20 mouse cellular contexts compared by ENCODE assay signal in genomic region chr6:52222729-52223128, GRCm38 (mm10). TPM values are rescaled to one million over a fixed set of nuclear protein-coding genes. Genes with fewer than 3 reads are reported as not detected.
DNase-seq lines count a peak whose midpoint lies in the region; ATAC-seq lines count a peak whose summit lies in the region.
"Had no signal": no experiment of that assay in that cellular context is flagged by ENCODE, and none has a peak within 500 bp of the region (broad histone marks: within the 10 kb centered on the region; RNA-seq: fewer than 3 reads in every experiment).

No protein-coding gene starts in this region.

- H3K4me3 ChIP-seq in hindbrain, embryonic 11.5 days (ENCODE audit: low read depth, low read length) = no peak overlapping the region
- H3K4me3 ChIP-seq in hindbrain, embryonic 16.5 days (ENCODE audit: low read length) = no peak overlapping the region
- H3K4me3 ChIP-seq in intestine, embryonic 14.5 days (ENCODE audit: low read depth, low read length) = peak overlapping the region; percentile 59
- H3K4me3 ChIP-seq in neural tube, embryonic 13.5 days = peak overlapping the region; percentile 96
- H3K4me3 ChIP-seq: erythroblast, embryonic 14.5 days; heart, adult 2 months had no signal

- WGBS in hindbrain, embryonic 11.5 days = 13% methylated on average over 13 of the region's 13 CpGs
- 15% methylated on average over 13 of the region's 13 CpGs for WGBS in hindbrain, embryonic 16.5 days
- WGBS in intestine, embryonic 14.5 days = 32% methylated on average over 13 of the region's 13 CpGs
- whole genome bisulfite sequencing in neural tube, embryonic 13.5 days = 7% methylated on average over 13 of the region's 13 CpGs

- H3K36me3 ChIP-seq in hindbrain, embryonic 11.5 days (ENCODE audit: control insufficient read depth, insufficient read depth, low read length) = no peaks in the 10 kb centered on the region
- H3K36me3 ChIP-seq in hindbrain, embryonic 16.5 days (ENCODE audit: control insufficient read depth, insufficient read depth, low read length) = no peaks in the 10 kb centered on the region
- H3K36me3 ChIP-seq in intestine, embryonic 14.5 days (ENCODE audit: control insufficient read depth, insufficient read depth, low read length) = no peaks in the 10 kb centered on the region
- no peaks in the 10 kb centered on the region for H3K36me3 ChIP-seq in neural tube, embryonic 13.5 days
- H3K36me3 ChIP-seq: G1E had no signal

- intact Hi-C loops in heart, postnatal 14 days (cut with DNase I) = loop anchor here (5.0 to 10.0 kb wide), 2 partner anchors 350 to 838 kb away; no protein-coding TSS in a partner anchor

- no peak overlapping the region for H3K27ac ChIP-seq in hindbrain, embryonic 11.5 days (ENCODE audit: low read depth, low read length)
- H3K27ac ChIP-seq in hindbrain, embryonic 16.5 days (ENCODE audit: low read depth, low read length) = no peak overlapping the region
- peak overlapping the region; percentile 84; the same call in 1 of the 2 replicates for H3K27ac ChIP-seq in intestine, embryonic 14.5 days (ENCODE audit: low read depth)
- peak overlapping the region; percentile 100 for H3K27ac ChIP-seq in neural tube, embryonic 13.5 days (replicated peaks)
- H3K27ac ChIP-seq: heart, adult 2 months; liver, embryonic 14.5 days had no signal

- ATAC-seq in hindbrain, embryonic 11.5 days (ENCODE audit: low FRiP score) = no peak
- no peak for ATAC-seq in hindbrain, embryonic 16.5 days
- ATAC-seq in intestine, embryonic 14.5 days (replicated peaks; ENCODE audit: low FRiP score, low TSS enrichment, low read depth) = no peak
- ATAC-seq in neural tube, embryonic 13.5 days (ENCODE audit: low read depth) = no peak
- ATAC-seq: forebrain, postnatal 0 days; inflammation-experienced regulatory T-cells, adult 6 months had no signal

- DNase-seq in hindbrain, embryonic 11.5 days (ENCODE audit: low spot score) = peak; percentile 57
- DNase-seq in intestine, embryonic 14.5 days (ENCODE audit: low spot score) = no peak
- peak; percentile 34 to 58 for DNase-seq in kidney, postnatal 25 days
- DNase-seq in heart, postnatal 14 days = no peak
- no peak for DNase-seq in layer of hippocampus, adult 9-11 months
- no peak for DNase-seq in ovary, adult 18-20 months (ENCODE audit: low spot score)
- DNase-seq: cerebellum, adult 2 months; forebrain, postnatal 0 days; heart, postnatal 36 days; spleen, adult 18-20 months had no signal

- H3K9ac ChIP-seq in hindbrain, embryonic 11.5 days (ENCODE audit: low read depth, low read length) = no peak overlapping the region
- no peak overlapping the region for H3K9ac ChIP-seq in hindbrain, embryonic 16.5 days (ENCODE audit: low read depth, low read length)
- peak overlapping the region; percentile 57; the same call in 1 of the 2 replicates for H3K9ac ChIP-seq in intestine, embryonic 14.5 days (ENCODE audit: low read length)
- peak overlapping the region; percentile 100 for H3K9ac ChIP-seq in neural tube, embryonic 13.5 days
- H3K9ac ChIP-seq: forebrain, postnatal 0 days; liver, embryonic 14.5 days had no signal

- H3K27me3 ChIP-seq in hindbrain, embryonic 11.5 days (ENCODE audit: control insufficient read depth, insufficient read depth, low read length) = peaks cover 97% of the 10 kb centered on the region
- H3K27me3 ChIP-seq in hindbrain, embryonic 16.5 days (replicated peaks; ENCODE audit: control insufficient read depth, insufficient read depth, low read length) = peaks cover 67% of the 10 kb centered on the region
- peaks cover 98% of the 10 kb centered on the region for H3K27me3 ChIP-seq in intestine, embryonic 14.5 days (replicated peaks; ENCODE audit: control insufficient read depth, insufficient read depth, low read length)
- H3K27me3 ChIP-seq in neural tube, embryonic 13.5 days = no peaks in the 10 kb centered on the region

- peaks cover 3% of the 10 kb centered on the region; the same call in 1 of the 2 replicates for H3K4me1 ChIP-seq in hindbrain, embryonic 11.5 days (replicated peaks; ENCODE audit: control insufficient read depth, insufficient read depth, low read length)
- peaks cover 7% of the 10 kb centered on the region for H3K4me1 ChIP-seq in hindbrain, embryonic 16.5 days (ENCODE audit: control insufficient read depth, insufficient read depth, low read depth, low read length)
- H3K4me1 ChIP-seq in intestine, embryonic 14.5 days (replicated peaks; ENCODE audit: control insufficient read depth, insufficient read depth, low read length) = peaks cover 10% of the 10 kb centered on the region; the same call in 1 of the 2 replicates
- H3K4me1 ChIP-seq in neural tube, embryonic 13.5 days (replicated peaks) = peaks cover 57% of the 10 kb centered on the region

- H3K4me2 ChIP-seq in hindbrain, embryonic 11.5 days (replicated peaks; ENCODE audit: low read depth, low read length) = no peak overlapping the region
- no peak overlapping the region for H3K4me2 ChIP-seq in hindbrain, embryonic 16.5 days (ENCODE audit: low read length)
- peak overlapping the region; percentile 96 for H3K4me2 ChIP-seq in intestine, embryonic 14.5 days (ENCODE audit: low read length)
- peak overlapping the region; percentile 97 for H3K4me2 ChIP-seq in neural tube, embryonic 13.5 days

- no peaks in the 10 kb centered on the region for H3K9me3 ChIP-seq in hindbrain, embryonic 11.5 days (ENCODE audit: control insufficient read depth, low read length)
- no peaks in the 10 kb centered on the region for H3K9me3 ChIP-seq in hindbrain, embryonic 16.5 days (ENCODE audit: control insufficient read depth, low read length)
- no peaks in the 10 kb centered on the region for H3K9me3 ChIP-seq in intestine, embryonic 14.5 days (ENCODE audit: control insufficient read depth, low read length)
- no peaks in the 10 kb centered on the region for H3K9me3 ChIP-seq in neural tube, embryonic 13.5 days
- H3K9me3 ChIP-seq: G1E had no signal

RNA-seq across cellular contexts. Expression of gene Hoxa7, which starts 1.1 kb away (rescaled TPM):
- polyA plus RNA-seq in hindbrain, embryonic 11.5 days (2014; fragmentation: Nextera tagmentation; extraction: Ambion mirVana) = 0.34 and 1.9 TPM in 2 replicates
- polyA plus RNA-seq in hindbrain, embryonic 16.5 days (2015; fragmentation: Nextera tagmentation; extraction: Ambion mirVana) = 9.0 and 21.1 TPM in 2 replicates
- 9.2 and 10.1 TPM in 2 replicates for polyA plus RNA-seq in intestine, embryonic 14.5 days (2014; fragmentation: Nextera tagmentation; extraction: Ambion mirVana)
- 117 and 125 TPM in 2 replicates for polyA plus RNA-seq in neural tube, embryonic 13.5 days (2015; fragmentation: Nextera tagmentation; extraction: Ambion mirVana)
- under 1 TPM; 0.17 to 0.29 TPM for total RNA-seq in heart, postnatal 14 days (2021)
- total RNA-seq: forebrain, postnatal 0 days; left cerebral cortex, adult 18-20 months; midbrain, postnatal 0 days had no signal
- polyA plus RNA-seq: forebrain, postnatal 0 days; inflammation-experienced regulatory T-cells, adult 6 months; midbrain, postnatal 0 days had no signal

RNA-seq across cellular contexts. Expression of gene Hoxa9, which starts 8.2 kb away (rescaled TPM):
- polyA plus RNA-seq in hindbrain, embryonic 11.5 days (2014; fragmentation: Nextera tagmentation; extraction: Ambion mirVana) = 0.25 and 1.1 TPM in 2 replicates
- 0.48 and 2.4 TPM in 2 replicates for polyA plus RNA-seq in hindbrain, embryonic 16.5 days (2015; fragmentation: Nextera tagmentation; extraction: Ambion mirVana)
- polyA plus RNA-seq in intestine, embryonic 14.5 days (2014; fragmentation: Nextera tagmentation; extraction: Ambion mirVana) = 4.2 and 7.1 TPM in 2 replicates
- 125 and 130 TPM in 2 replicates for polyA plus RNA-seq in neural tube, embryonic 13.5 days (2015; fragmentation: Nextera tagmentation; extraction: Ambion mirVana)
- total RNA-seq in heart, postnatal 14 days (2021) = not detected
- total RNA-seq: forebrain, postnatal 0 days; heart, adult 2 months; heart, postnatal 36 days; left cerebral cortex, adult 18-20 months; midbrain, postnatal 0 days had no signal
- polyA plus RNA-seq: brain, embryonic 14.5 days; cerebellum, adult 2 months; erythroblast, embryonic 14.5 days; forebrain, postnatal 0 days; G1E; midbrain, postnatal 0 days had no signal

RNA-seq across cellular contexts. Expression of gene Gm28308, which starts 9.6 kb away (rescaled TPM):
- not detected in 2 replicates for polyA plus RNA-seq in hindbrain, embryonic 11.5 days (2014; fragmentation: Nextera tagmentation; extraction: Ambion mirVana)
- polyA plus RNA-seq in hindbrain, embryonic 16.5 days (2015; fragmentation: Nextera tagmentation; extraction: Ambion mirVana) = not detected in 2 replicates
- not detected in 2 replicates for polyA plus RNA-seq in intestine, embryonic 14.5 days (2014; fragmentation: Nextera tagmentation; extraction: Ambion mirVana)
- polyA plus RNA-seq in neural tube, embryonic 13.5 days (2015; fragmentation: Nextera tagmentation; extraction: Ambion mirVana) = not detected in 2 replicates
- total RNA-seq in heart, postnatal 14 days (2021) = not detected
- total RNA-seq: forebrain, postnatal 0 days; G1E; heart, adult 2 months; heart, postnatal 36 days; left cerebral cortex, adult 18-20 months; midbrain, postnatal 0 days had no signal
- polyA plus RNA-seq: brain, embryonic 14.5 days; cerebellum, adult 2 months; erythroblast, embryonic 14.5 days; forebrain, postnatal 0 days; G1E; heart, adult 2 months; inflammation-experienced regulatory T-cells, adult 6 months; liver, embryonic 14.5 days; midbrain, postnatal 0 days had no signal

RNA-seq across cellular contexts. Expression of gene Hoxa3, which starts 9.6 kb away (rescaled TPM):
- 13.3 and 14.2 TPM in 2 replicates for polyA plus RNA-seq in hindbrain, embryonic 11.5 days (2014; fragmentation: Nextera tagmentation; extraction: Ambion mirVana)
- 12.9 and 13.9 TPM in 2 replicates for polyA plus RNA-seq in hindbrain, embryonic 16.5 days (2015; fragmentation: Nextera tagmentation; extraction: Ambion mirVana)
- polyA plus RNA-seq in intestine, embryonic 14.5 days (2014; fragmentation: Nextera tagmentation; extraction: Ambion mirVana) = 9.2 and 9.7 TPM in 2 replicates
- 13.9 and 16.4 TPM in 2 replicates for polyA plus RNA-seq in neural tube, embryonic 13.5 days (2015; fragmentation: Nextera tagmentation; extraction: Ambion mirVana)
- total RNA-seq in heart, postnatal 14 days (2021) = 1 to 10 TPM; 1.2 TPM
- total RNA-seq: forebrain, postnatal 0 days; left cerebral cortex, adult 18-20 months had no signal
- polyA plus RNA-seq: erythroblast, embryonic 14.5 days; forebrain, postnatal 0 days; G1E; inflammation-experienced regulatory T-cells, adult 6 months; midbrain, postnatal 0 days had no signal

RNA-seq across cellular contexts. Expression of gene Hoxa6, which starts 14.2 kb away (rescaled TPM):
- polyA plus RNA-seq in hindbrain, embryonic 11.5 days (2014; fragmentation: Nextera tagmentation; extraction: Ambion mirVana) = 2.1 and 11.6 TPM in 2 replicates
- 9.4 and 9.9 TPM in 2 replicates for polyA plus RNA-seq in hindbrain, embryonic 16.5 days (2015; fragmentation: Nextera tagmentation; extraction: Ambion mirVana)
- polyA plus RNA-seq in intestine, embryonic 14.5 days (2014; fragmentation: Nextera tagmentation; extraction: Ambion mirVana) = 2.5 and 3.9 TPM in 2 replicates
- polyA plus RNA-seq in neural tube, embryonic 13.5 days (2015; fragmentation: Nextera tagmentation; extraction: Ambion mirVana) = 20.3 and 25.8 TPM in 2 replicates
- total RNA-seq in heart, postnatal 14 days (2021) = not detected
- total RNA-seq: forebrain, postnatal 0 days; heart, adult 2 months; heart, postnatal 36 days; left cerebral cortex, adult 18-20 months; midbrain, postnatal 0 days had no signal
- polyA plus RNA-seq: erythroblast, embryonic 14.5 days; forebrain, postnatal 0 days; G1E; heart, adult 2 months; inflammation-experienced regulatory T-cells, adult 6 months; liver, embryonic 14.5 days; midbrain, postnatal 0 days had no signal

Comparison
In these comparisons a context has a peak if more than half of its experiments do, and no peak if none do; other contexts are left out.
1. DNase-seq: peak in hindbrain, embryonic 11.5 days (single experiment) and kidney, postnatal 25 days (2 of 2); none in intestine, embryonic 14.5 days (single experiment), heart, postnatal 14 days (0 of 2), layer of hippocampus, adult 9-11 months (single experiment) and ovary, adult 18-20 months (single experiment).
2. H3K27ac ChIP-seq: peak in intestine, embryonic 14.5 days (single experiment) and neural tube, embryonic 13.5 days (single experiment); none in hindbrain, embryonic 11.5 days (single experiment) and hindbrain, embryonic 16.5 days (single experiment).
3. H3K4me2 ChIP-seq: peak in intestine, embryonic 14.5 days (single experiment) and neural tube, embryonic 13.5 days (single experiment); none in hindbrain, embryonic 11.5 days (single experiment) and hindbrain, embryonic 16.5 days (single experiment).
4. H3K4me3 ChIP-seq: peak in intestine, embryonic 14.5 days (single experiment) and neural tube, embryonic 13.5 days (single experiment); none in hindbrain, embryonic 11.5 days (single experiment) and hindbrain, embryonic 16.5 days (single experiment).
5. H3K9ac ChIP-seq: peak in intestine, embryonic 14.5 days (single experiment) and neural tube, embryonic 13.5 days (single experiment); none in hindbrain, embryonic 11.5 days (single experiment) and hindbrain, embryonic 16.5 days (single experiment).
6. RNA of gene Hoxa9, which starts 8.2 kb away (polyA plus RNA-seq): 125 to 130 TPM in neural tube, embryonic 13.5 days; 4.2 to 7.1 TPM in intestine, embryonic 14.5 days, 0.48 to 2.4 TPM in hindbrain, embryonic 16.5 days and 0.25 to 1.1 TPM in hindbrain, embryonic 11.5 days; every median in the first group is over 10 times any median in the second.